Mouse (Mus musculus): ENCODE measurements around the gene Wnt11.

Wnt11 gene

GRCm38 (mm10) chr7:98843649-98844048, 8.7 kb downstream of the Wnt11 start:
- TF ChIP-seq GATA4 (IDR thresholded peaks at IDR 0.05; ENCODE audit: insufficient replicate concordance, low read length) = no peak

DNA sequence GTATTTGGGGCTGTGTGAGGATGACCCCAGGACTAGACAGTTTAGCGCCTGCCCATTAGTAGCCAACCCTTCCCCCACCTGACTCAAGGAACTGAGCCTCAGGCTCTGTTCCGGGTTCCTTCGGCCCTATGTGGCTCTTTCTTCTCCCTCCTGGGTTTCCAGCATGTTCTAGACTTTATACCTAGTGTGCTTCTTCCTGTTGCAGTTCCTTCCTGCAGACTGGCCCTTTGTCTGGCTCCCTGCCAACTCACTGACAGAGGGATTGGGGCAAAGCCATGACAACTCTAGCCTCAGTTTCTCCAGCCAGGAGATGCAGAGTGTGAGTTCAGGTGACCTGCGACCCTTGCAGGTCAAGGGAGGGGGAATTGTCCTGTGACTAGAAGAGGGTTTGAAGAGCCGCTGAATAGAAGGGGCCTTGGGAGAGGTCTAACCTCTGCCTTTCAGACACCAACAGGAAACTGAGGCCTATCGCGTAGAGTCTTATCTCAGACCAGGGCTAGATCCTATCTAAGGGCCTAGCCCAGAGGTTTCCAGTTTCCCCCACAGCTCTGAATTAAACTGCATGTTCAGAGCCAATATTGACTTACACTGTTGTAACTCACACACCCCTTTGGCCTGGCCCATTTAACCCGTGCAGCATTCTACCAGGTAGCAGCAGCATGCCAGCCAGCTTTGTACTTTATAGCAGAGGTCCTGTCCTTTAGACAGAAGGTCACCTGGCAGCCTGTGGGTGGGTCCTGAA, 14.2 kb downstream of the Wnt11 start:
- TF ChIP-seq GATA4 (IDR thresholded peaks at IDR 0.05; ENCODE audit: insufficient replicate concordance, low read length) = no peak

GRCm38 (mm10) chr7:98850388-98850787, 15.5 kb downstream of the Wnt11 start:
- no peak for TF ChIP-seq GATA4 (IDR thresholded peaks at IDR 0.05; ENCODE audit: insufficient replicate concordance, low read length)

- TF ChIP-seq GATA4 (IDR thresholded peaks at IDR 0.05; ENCODE audit: insufficient replicate concordance, low read length) = no peak
Measured at GRCm38 (mm10) chr7:98851220-98851619, 16.3 kb downstream of the Wnt11 start.

GRCm38 (mm10) chr7:98852950-98853650, 18.2 kb downstream of the Wnt11 start:
- no peak for TF ChIP-seq GATA4 (IDR thresholded peaks at IDR 0.05; ENCODE audit: insufficient replicate concordance, low read length)

DNA sequence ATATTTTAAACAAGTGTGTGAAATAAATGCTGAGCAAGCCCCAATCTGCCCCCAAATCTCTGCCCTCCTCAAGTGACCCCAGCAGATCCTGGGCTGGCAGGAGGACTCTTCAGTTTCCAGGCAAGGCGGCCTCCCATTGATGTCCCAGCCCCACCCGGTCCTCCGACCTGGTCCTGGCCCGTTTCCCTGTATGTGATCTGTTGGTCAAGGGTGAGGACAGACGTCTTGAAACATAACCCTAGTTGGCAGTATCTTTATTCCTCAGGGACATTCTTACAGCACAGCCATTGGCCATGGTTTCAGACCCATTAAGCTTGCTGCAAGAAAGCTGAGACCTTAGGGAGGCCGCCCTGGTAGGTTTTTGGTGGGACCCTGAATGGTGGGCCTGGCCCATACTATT, 18.9 kb downstream of the Wnt11 start:
- no peak for TF ChIP-seq GATA4 (IDR thresholded peaks at IDR 0.05; ENCODE audit: insufficient replicate concordance, low read length)

GRCm38 (mm10) chr7:98855388-98855787, 20.5 kb downstream of the Wnt11 start:
- TF ChIP-seq GATA4 (IDR thresholded peaks at IDR 0.05; ENCODE audit: insufficient replicate concordance, low read length) = no peak

DNA sequence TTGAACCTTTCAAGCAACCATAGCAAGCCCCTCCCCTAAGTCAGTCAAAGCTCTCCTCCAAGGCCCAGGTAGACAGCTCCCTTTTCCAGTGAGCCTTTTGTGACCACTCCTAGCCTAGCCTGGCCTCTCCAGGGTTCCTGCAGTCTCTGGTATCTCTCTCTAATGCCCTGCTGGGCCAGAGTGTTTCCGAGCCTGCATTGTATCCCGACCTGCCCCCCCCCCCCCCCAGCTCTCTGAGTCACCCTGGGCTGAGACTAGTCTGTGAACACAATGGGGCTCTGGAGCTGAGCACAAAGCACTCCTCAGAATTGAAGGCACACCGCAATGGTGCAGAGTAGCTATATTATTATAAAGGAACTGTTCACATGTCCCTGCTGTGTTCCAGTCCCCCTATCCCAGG, 21.2 kb downstream of the Wnt11 start:
- TF ChIP-seq GATA4 (IDR thresholded peaks at IDR 0.05; ENCODE audit: insufficient replicate concordance, low read length) = no peak

DNA sequence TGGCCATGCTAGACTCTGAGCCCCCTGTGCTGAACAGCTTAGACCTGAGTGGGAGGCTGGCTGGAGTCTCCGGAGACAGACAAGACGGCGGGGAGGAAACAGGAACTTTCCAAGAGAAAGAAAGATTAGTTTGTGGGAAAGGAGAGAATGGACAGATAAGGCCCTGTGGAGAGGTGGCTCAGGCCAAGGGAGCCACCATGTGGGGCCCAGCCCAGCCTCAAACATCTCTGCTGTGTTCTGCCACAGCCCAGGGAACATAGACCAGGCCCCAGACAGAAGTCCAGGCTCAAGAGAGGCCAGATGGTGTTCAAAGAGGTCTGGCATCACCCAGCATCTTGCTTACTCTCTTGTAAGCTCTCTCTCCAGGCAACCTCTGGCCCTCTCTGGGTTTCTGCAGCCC, 22.2 kb downstream of the Wnt11 start:
- TF ChIP-seq GATA4 (IDR thresholded peaks at IDR 0.05; ENCODE audit: insufficient replicate concordance, low read length) = no peak

- no peak for TF ChIP-seq GATA4 (IDR thresholded peaks at IDR 0.05; ENCODE audit: insufficient replicate concordance, low read length)
Measured at GRCm38 (mm10) chr7:98861002-98861401, 26.1 kb downstream of the Wnt11 start.

DNA sequence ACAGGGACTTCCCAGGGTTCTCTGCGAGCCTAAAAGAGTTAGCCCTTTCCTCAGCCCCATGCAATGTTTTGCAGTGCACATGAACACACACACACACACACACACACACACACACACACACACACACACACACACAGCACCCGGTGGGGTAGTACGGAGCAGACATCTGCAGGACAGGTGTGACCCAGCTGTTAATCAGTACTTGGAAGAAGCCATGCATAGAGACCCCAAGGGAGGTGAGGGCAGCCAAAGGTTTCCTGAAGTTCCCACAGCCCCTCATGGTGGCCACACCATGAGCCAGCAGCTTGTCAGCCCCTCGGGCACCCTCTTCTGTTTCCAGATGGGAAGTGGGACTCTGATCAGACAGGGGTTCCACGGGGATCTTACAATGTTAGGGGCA, 28.1 kb downstream of the Wnt11 start:
- no peak for TF ChIP-seq GATA4 (IDR thresholded peaks at IDR 0.05; ENCODE audit: insufficient replicate concordance, low read length)

GRCm38 (mm10) chr7:98863969-98864718, 29.2 kb downstream of the Wnt11 start:
- TF ChIP-seq GATA4 (IDR thresholded peaks at IDR 0.05; ENCODE audit: insufficient replicate concordance, low read length) = no peak

GRCm38 (mm10) chr7:98867053-98867793, 32.3 kb downstream of the Wnt11 start:
- TF ChIP-seq GATA4 (IDR thresholded peaks at IDR 0.05; ENCODE audit: insufficient replicate concordance, low read length) = no peak

- no peak for TF ChIP-seq GATA4 (IDR thresholded peaks at IDR 0.05; ENCODE audit: insufficient replicate concordance, low read length)
Measured at GRCm38 (mm10) chr7:98867794-98868150, 32.9 kb downstream of the Wnt11 start.

- no peak for TF ChIP-seq GATA4 (IDR thresholded peaks at IDR 0.05; ENCODE audit: insufficient replicate concordance, low read length)
Measured at GRCm38 (mm10) chr7:98869070-98869469, 34.2 kb downstream of the Wnt11 start.

All from liver, adult (tissue).